Mouse (Mus musculus) neural tube, embryonic 14.5 days (tissue): ENCODE measurements at regions not wholly inside any gene's neighbourhood (a gene's known extent, or its start where the extent isn't known, plus 50 kb on each side); places are given as distances from the start of the nearest gene placed in this dataset.
"Not testable (repeated sequence)": the region's sequence is repeated elsewhere in the genome, so short reads cannot be mapped to it uniquely, and the experiment has no call there.

Source experiments
- ATAC-seq: fragments of 200-750 bp; cut with Nextera tagmentation; 2 replicates; pipeline ENCODE4 v1.8.0; 2017; ENCODE audit warnings: low read depth, mild to moderate bottlenecking, moderate TSS enrichment, moderate library complexity
- H3K27ac ChIP-seq: fragments of 300-500 bp; sonication (generic); 2 replicates; pipeline ENCODE4 v1.5.1; 2014; ENCODE audit warnings: low read depth, mild to moderate bottlenecking, control low read depth, low read length, moderate library complexity, mixed read lengths
- H3K27me3 ChIP-seq: fragments of 300-500 bp; sonication (generic); 2 replicates; pipeline ENCODE4 v1.6.1; 2014; ENCODE audit warnings: low read length; ENCODE audit not compliant: control insufficient read depth, insufficient read depth
- H3K36me3 ChIP-seq: fragments of 300-500 bp; sonication (generic); 2 replicates; pipeline ENCODE4 v1.6.1; 2014; ENCODE audit warnings: low read length, mixed read lengths; ENCODE audit not compliant: control insufficient read depth, insufficient read depth
- H3K4me1 ChIP-seq: fragments of 300-500 bp; sonication (generic); 2 replicates; pipeline ENCODE4 v1.6.1; 2014; ENCODE audit warnings: low read length; ENCODE audit not compliant: control insufficient read depth, insufficient read depth
- H3K4me2 ChIP-seq: fragments of 300-500 bp; sonication (generic); 2 replicates; pipeline ENCODE4 v1.6.1; 2014; ENCODE audit warnings: mild to moderate bottlenecking, low read depth, low read length, control low read depth
- H3K4me3 ChIP-seq: fragments of 300-500 bp; sonication (generic); 2 replicates; pipeline ENCODE4 v1.5.1; 2014; ENCODE audit warnings: low read depth, low read length, control low read depth, mixed read lengths
- H3K9ac ChIP-seq: fragments of 300-500 bp; sonication (generic); replicated peaks from 2 replicates; pipeline ENCODE4 v1.6.1; 2014; ENCODE audit warnings: low read depth, mild to moderate bottlenecking, control low read depth, low read length, mixed read lengths
- H3K9me3 ChIP-seq: fragments of 300-500 bp; sonication (generic); 2 replicates; pipeline ENCODE4 v1.6.1; 2016; ENCODE audit warnings: low read length; ENCODE audit not compliant: control insufficient read depth
- WGBS: fragments of 180-500 bp; shearing (Covaris S2); extraction: QIAGEN DNeasy Blood & Tissue Kit; methylation state at CpG from one replicate; pipeline ENCODE4 v1.1.7; 2014; 5-methylcytosine and 5-hydroxymethylcytosine counted together

DNA sequence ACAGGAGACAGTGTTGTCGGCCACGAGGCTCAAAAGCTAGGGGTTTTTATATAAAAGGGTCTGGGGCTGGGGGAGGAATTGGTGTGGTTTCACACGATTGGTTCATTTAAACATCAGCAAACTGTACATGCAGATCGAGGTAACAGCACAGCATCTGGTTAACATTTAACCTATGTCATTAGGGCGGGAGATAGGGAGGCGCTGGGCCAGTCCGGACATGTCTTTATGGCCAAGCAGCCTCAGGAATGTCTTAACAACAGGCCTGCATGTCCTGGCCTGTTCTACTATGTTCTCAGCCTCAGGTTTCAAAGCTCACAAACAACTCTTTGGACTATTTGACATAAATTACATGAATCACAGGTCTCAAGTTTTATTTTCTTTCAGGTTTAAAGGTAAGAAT lies 62.9 kb upstream of the Dpp6 start:
- not testable (repeated sequence) for H3K4me2 ChIP-seq, H3K4me1 ChIP-seq, H3K27ac ChIP-seq, H3K9ac ChIP-seq, ATAC-seq, H3K9me3 ChIP-seq, H3K36me3 ChIP-seq, H3K27me3 ChIP-seq, H3K4me3 ChIP-seq
- 72% methylated on average over 7 of the region's 7 CpGs for WGBS
